Mouse (Mus musculus): Measurements from ENCODE around the gene Ranbp3.

Ranbp3 gene

DNA sequence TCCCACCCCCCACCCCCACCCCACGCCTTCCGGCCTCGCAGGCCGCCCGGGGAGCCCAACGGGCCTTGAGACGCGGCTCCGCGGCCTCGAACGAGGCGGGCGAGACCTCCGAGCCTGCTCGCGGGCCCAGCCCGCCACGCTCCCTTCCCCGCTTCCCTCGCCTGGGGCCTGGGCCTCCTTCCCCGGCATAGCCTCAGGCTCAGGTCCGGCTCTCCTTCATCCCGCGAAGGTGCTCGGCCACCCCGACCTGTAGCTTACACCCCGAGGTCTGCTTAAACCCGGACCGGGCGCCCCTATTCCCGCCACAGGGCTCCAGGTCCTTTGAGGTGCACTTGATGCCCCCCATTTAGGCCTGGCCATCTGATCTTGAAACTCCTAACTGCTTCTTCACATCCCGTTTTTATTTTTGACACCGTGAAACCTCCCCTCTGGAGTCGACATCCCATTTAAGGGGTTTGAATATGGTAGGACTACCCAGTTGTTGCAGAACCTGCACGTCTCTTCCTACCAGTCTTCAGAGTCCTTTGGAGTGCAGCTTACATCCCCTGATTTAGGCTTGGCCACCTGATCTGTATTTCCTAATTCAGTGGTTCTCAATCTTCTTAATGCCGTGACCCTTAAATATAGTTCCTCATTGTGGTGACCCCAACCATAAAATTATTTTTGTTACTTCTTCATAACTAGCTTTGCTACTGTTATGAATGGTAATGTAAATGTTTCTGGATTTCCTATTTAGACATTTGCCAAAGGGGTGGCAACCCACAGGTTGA, 738 bp downstream of the Ranbp3 start:
- DNase-seq (ENCODE audit: low spot score in 2 of 2) = peak; percentile 38 to 41

DNA sequence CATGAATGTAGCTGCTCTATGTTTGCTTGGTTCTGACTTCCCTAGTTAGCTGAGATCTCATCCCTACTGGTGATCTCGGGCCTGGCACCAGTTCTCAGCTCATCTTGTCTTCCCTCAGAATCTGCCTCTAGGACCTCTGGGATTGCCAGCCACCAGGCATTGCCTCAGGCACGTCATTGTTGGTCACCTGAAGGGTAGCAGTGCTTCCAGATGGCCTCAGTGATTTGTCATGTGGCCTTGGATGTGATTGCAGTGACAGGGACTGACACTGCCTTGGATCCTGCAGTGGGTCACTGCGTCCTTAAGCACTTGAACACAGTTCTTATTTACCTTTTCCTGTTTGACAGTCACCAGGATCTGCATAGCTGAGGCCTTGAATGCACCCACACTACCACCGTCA, 8.7 kb downstream of the Ranbp3 start:
- no peak for DNase-seq (ENCODE audit: low spot score in 2 of 2)

GRCm38 (mm10) chr17:56682880-56683279, 9.8 kb downstream of the Ranbp3 start:
- DNase-seq (ENCODE audit: low spot score in 2 of 2) = no peak

- peak in 1 of 2 experiments; percentile 38 for DNase-seq (ENCODE audit: low spot score in 2 of 2)
Observed at GRCm38 (mm10) chr17:56683546-56684140, 10.5 kb downstream of the Ranbp3 start.

- DNase-seq (ENCODE audit: low spot score in 2 of 2) = no peak
Observed at GRCm38 (mm10) chr17:56684649-56685048, 11.6 kb downstream of the Ranbp3 start.

- DNase-seq (ENCODE audit: low spot score in 2 of 2) = no peak
Observed at GRCm38 (mm10) chr17:56686801-56687200, 13.7 kb downstream of the Ranbp3 start.

DNA sequence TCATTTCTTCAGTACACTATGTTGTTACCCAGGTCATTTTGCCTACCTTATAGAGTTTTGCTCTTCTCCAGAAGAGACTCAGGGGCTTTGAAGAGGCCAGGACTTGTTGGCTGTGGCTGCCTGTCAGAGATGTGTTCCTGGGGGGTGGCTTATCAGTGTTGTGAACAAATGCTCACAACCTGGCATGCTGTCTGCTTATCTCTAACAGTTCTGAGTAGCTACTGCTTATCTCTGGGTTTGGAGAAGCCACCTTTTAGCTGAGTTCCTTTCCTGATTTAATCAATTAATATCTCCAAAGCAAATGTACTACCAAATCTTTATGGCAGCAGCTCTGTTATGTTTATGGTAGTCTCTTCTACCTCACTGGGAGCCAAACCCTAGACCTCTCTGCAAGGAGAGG, 15.0 kb downstream of the Ranbp3 start:
- no peak for DNase-seq (ENCODE audit: low spot score in 2 of 2)

GRCm38 (mm10) chr17:56688689-56689088, 15.6 kb downstream of the Ranbp3 start:
- no peak for DNase-seq (ENCODE audit: low spot score in 2 of 2)

- no peak for DNase-seq (ENCODE audit: low spot score in 2 of 2)
Observed at GRCm38 (mm10) chr17:56693395-56693794, 20.3 kb downstream of the Ranbp3 start.

DNA sequence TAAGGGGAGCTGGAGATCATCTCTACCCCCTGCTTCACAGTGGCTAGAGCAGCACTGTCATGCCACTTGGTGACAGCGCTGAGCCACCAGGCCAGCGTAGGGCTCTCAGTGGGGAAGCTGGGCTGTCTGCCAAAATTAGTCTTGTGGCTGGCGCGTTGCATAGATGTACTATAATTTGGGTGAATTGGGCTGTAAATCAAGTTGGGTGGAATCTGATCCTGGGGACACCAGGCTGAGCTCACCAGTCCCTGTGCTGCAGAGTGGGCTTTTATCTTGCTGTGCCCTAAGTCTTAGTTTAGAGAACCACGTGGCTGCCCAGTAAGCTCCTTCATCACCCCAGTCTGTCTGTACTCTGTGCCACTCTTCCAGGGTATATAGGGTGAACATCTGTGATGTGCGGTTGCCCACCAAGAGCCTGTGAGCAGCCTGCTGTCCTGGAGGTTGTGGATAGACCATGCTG, 20.8 kb downstream of the Ranbp3 start:
- no peak for DNase-seq (ENCODE audit: low spot score in 2 of 2)

DNA sequence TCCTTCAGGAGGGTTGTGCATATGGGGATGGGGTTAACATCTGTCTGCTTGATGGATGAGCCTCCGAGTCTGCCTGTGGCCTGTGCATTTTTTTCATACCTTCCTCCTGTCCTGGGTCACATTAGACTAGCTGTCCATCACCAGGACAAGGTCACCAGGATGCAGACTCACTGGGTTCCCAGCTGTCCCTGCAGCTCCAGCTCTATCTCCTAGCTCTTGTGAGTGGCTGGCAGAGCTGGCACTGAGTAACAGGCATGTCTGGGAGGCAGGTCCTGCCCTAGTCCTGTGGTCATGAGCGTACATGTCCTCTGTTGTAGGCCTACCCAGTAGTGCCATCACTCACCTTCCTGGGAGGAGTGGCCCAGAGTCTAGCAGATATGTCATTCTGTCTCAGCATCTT, 27.4 kb downstream of the Ranbp3 start:
- DNase-seq (ENCODE audit: low spot score in 2 of 2) = no peak

DNA sequence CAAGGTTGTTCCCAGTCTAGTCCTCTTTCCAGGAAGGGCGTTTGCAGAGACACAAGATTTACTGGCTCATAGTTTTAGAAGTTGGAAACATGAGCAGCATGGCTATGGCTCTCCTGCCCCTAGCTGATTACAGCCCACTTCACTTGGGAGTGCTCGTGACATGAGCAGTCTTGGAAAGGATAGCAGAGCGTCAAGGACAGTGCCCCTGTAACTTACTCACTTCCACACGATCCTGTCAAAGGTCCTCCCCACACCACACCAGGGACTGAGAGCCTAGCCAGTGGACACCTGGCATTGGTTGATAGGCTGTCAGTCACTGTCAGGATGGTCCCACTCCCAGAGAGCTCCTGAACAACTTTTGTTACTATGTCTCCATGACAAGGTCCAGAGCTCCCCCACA, 29.9 kb downstream of the Ranbp3 start:
- DNase-seq (ENCODE audit: low spot score in 2 of 2) = no peak

DNA sequence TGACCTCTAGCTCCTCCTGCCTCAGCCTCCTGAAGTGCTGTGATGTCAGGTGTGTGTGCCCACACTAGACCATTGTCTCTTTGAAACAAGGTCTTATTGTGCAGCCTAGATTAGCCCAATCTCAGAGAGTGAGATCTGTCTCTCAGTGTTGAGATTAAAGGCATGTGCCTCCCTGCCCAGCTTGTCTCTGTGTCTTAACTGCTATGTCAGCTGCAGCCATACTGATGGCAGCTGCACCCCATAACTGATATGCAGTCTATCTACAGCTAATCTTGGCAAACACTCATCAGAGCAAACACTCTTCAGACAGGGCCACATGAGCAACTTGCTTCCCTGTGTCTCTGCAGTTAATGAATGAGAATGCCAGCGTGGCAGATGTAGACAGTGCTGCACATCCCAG, 33.4 kb downstream of the Ranbp3 start:
- no peak for DNase-seq (ENCODE audit: low spot score in 2 of 2)

- DNase-seq (ENCODE audit: low spot score in 2 of 2) = no peak
Observed at GRCm38 (mm10) chr17:56708692-56709091, 35.6 kb downstream of the Ranbp3 start.

- DNase-seq (ENCODE audit: low spot score in 2 of 2) = no peak
Observed at GRCm38 (mm10) chr17:56709708-56710107, 36.6 kb downstream of the Ranbp3 start.

DNA sequence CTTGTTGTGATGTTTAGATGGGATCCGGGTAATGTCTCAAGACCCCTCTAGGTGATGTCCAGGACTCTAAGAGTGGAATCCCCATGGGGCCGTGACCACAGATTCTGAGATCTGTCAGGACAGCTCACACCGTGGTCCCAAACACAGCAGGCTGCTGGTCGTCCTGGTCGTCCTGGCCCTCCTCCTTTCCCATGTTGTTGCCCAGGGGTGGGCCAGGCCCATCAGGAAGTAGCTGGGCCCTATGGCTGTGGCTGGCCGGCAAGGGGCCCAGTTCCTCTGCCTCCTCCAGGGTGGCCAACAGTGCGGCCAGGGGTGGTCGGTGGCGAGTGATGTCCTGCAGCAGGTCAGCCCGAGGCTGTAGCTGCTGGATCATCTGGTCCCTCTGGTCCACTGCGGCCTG, 42.3 kb downstream of the Ranbp3 start:
- DNase-seq (ENCODE audit: low spot score in 2 of 2) = no peak

DNA sequence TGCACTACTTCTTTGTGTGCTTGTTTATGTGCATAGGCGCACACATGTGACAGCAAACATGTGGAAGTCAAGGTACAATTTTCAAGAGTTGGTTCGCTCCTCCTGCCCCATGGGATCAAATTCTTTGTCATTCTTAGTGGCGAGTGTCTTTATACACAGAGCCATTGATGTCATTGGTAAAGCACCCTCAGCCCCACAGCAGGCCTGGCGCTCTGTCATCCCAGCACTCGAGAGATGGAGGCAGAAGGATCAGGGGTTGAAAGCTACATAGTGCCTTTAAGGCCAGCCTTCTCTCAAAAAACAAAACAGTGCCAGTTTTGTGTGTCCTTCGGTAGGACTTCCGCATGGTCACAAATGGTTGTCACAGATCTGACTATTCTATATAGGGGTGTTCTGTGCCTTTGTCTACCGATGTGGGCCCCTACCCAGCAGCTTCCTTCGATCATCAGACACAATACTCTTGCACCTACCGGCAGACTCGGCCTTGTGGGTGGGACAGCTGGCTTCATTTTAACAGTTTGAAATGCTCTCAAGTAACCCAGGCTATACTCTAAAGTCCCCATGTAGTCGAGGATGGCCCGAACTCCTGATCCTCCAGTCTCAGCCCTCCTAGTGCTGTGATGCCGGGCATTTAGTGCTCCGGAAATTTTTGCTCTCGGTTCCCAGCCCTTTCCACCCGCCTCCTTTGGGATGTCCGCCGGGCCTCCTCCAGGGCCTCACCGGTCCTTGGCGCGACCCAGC, 43.0 kb downstream of the Ranbp3 start:
- no peak for DNase-seq (ENCODE audit: low spot score in 2 of 2)

DNA sequence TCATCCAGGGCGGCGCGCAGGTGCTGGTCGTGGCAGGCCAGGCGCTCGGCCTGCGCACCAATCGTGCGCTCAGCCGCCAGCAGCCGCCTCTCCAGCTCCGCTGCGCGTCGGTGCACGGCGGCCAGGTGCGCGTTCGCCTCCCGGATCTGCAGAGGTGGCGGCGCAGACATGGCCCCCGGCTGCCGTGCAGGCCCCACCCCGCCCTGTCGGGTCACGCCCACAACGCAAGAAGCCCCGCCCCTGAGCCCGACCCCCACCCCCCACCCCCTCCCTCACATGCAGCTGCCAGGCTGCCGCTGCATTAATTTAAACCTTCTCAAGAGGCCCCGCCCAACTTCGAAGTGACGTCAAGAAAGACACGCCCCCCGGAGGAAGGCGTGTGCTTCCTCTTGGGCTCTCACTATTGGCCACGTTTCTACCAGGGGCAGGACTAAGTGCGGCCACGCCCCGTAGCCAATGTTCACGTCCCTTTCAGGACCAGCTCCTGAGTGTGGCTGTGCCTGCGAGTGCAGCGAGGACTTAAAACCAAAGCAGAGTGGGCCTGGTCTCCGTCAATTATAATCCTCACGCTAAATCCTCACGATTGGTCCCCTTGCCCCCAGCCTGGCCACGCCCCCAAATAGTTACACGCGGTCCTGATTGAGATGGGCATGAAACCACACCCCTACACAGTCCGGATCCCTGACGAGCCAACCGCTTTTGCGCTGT, 43.7 kb downstream of the Ranbp3 start:
- DNase-seq (ENCODE audit: low spot score in 2 of 2) = peak; percentile 96 to 97

GRCm38 (mm10) chr17:56717363-56718058, 44.4 kb downstream of the Ranbp3 start, which contains the start of the genes Ndufa11 and Vmac:
Gene Ndufa11 (plus strand): TSS chr17:56717767.
Gene Vmac (minus strand): TSS chr17:56718022.
- DNase-seq (ENCODE audit: low spot score in 2 of 2) = peak; percentile 88 to 94

DNA sequence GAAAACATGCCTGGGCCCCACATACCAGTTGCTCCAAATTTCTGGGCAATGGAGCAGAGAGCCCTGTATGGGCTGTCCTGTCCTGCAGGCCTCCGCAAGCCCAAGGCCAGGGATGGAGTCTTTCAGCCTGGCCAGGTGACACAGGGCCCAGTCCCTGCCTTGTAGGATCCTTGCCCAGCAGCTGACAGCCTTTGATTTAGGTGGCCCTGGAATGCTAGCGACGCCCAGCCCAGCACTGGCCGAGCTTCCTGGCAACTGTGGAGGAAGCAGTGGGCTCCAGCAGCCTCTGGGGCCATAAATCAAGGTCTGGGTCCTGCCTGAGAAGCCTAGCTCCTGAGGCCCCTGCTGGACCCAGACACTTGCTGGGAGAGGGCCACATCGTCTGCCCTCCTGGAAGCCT, 49.3 kb downstream of the Ranbp3 start:
- DNase-seq (ENCODE audit: low spot score in 2 of 2) = no peak

- no peak for DNase-seq (ENCODE audit: low spot score in 2 of 2)
Observed at GRCm38 (mm10) chr17:56723419-56724161, 50.5 kb downstream of the Ranbp3 start.

Data from thymus, postnatal 10 days (tissue).